Mouse (Mus musculus) cortical plate, adult 2 months (tissue): ENCODE data around the gene Cntf.

Experiments used
- CTCF ChIP-seq: fragments of 200-500 bp; IDR thresholded peaks from 2 replicates; pipeline ENCODE4 v1.5.1; 2011; ENCODE audit warnings: mild to moderate bottlenecking, control low read depth, low read length; ENCODE audit not compliant: insufficient read depth; ENCODE audit errors: extremely low read depth
- POLR2A ChIP-seq: fragments of 200-500 bp; IDR thresholded peaks from 2 replicates; pipeline ENCODE4 v1.6.1; 2011; ENCODE audit warnings: mild to moderate bottlenecking, low read length, control low read depth; ENCODE audit not compliant: insufficient read depth; ENCODE audit errors: extremely low read depth

- TF ChIP-seq CTCF (no peak), POLR2A (peak; percentile 42; the same call in 1 of the 2 replicates)
Measured at GRCm38 (mm10) chr19:12795511-12796327, 30.3 kb upstream of the Cntf start, which contains the start of the genes Zfp91 and Lpxn.
